Mouse (Mus musculus): ENCODE results near the gene Pacs1.
A peak's percentile ranks its signal among the peaks of the same experiment; 100 is the strongest.
"Not testable (repeated sequence)": the region's sequence is repeated elsewhere in the genome, so short reads cannot be mapped to it uniquely, and the experiment has no call there.

Pacs1 gene

GRCm38 (mm10) chr19:5267015-5267414 is 5.9 kb downstream of the Pacs1 start:
- DNase-seq: no peak

GRCm38 (mm10) chr19:5257140-5257539 is 15.8 kb downstream of the Pacs1 start:
- DNase-seq: peak; percentile 76

GRCm38 (mm10) chr19:5236981-5237380 is 35.9 kb downstream of the Pacs1 start:
- DNase-seq: peak; percentile 52

GRCm38 (mm10) chr19:5232696-5233095 is 40.2 kb downstream of the Pacs1 start:
- DNase-seq: peak; percentile 9

- no peak for DNase-seq
These were observed 42.8 kb downstream of the Pacs1 start for GRCm38 (mm10) chr19:5230110-5230509.

- DNase-seq: no peak
These were observed 48.3 kb downstream of the Pacs1 start for GRCm38 (mm10) chr19:5224624-5225023.

GRCm38 (mm10) chr19:5224077-5224476 is 48.8 kb downstream of the Pacs1 start:
- no peak for DNase-seq

GRCm38 (mm10) chr19:5221926-5222325 is 51.0 kb downstream of the Pacs1 start:
- DNase-seq: no peak

GRCm38 (mm10) chr19:5221219-5221723 is 51.6 kb downstream of the Pacs1 start:
- DNase-seq: not testable (repeated sequence)

GRCm38 (mm10) chr19:5220389-5220788 is 52.5 kb downstream of the Pacs1 start:
- no peak for DNase-seq

- no peak for DNase-seq
These were observed 71.2 kb downstream of the Pacs1 start for GRCm38 (mm10) chr19:5201691-5202090.

GRCm38 (mm10) chr19:5200617-5201016 is 72.3 kb downstream of the Pacs1 start:
- not testable (repeated sequence) for DNase-seq

GRCm38 (mm10) chr19:5198553-5198952 is 74.4 kb downstream of the Pacs1 start:
- no peak for DNase-seq

- peak; percentile 94 for DNase-seq
These were observed 77.4 kb downstream of the Pacs1 start for GRCm38 (mm10) chr19:5195417-5196035.

- DNase-seq: no peak
These were observed 80.5 kb downstream of the Pacs1 start for GRCm38 (mm10) chr19:5192397-5192796.

- DNase-seq: peak; percentile 16
These were observed 85.5 kb downstream of the Pacs1 start for GRCm38 (mm10) chr19:5187439-5187838.

- no peak for DNase-seq
These were observed 91.0 kb downstream of the Pacs1 start for GRCm38 (mm10) chr19:5181926-5182325.

- peak; percentile 46 for DNase-seq
These were observed 94.3 kb downstream of the Pacs1 start for GRCm38 (mm10) chr19:5178631-5179030.

- peak; percentile 20 for DNase-seq
These were observed 102.5 kb downstream of the Pacs1 start for GRCm38 (mm10) chr19:5170430-5170829.

GRCm38 (mm10) chr19:5167477-5167876 is 105.4 kb downstream of the Pacs1 start:
- no peak for DNase-seq

GRCm38 (mm10) chr19:5164380-5164779 is 108.5 kb downstream of the Pacs1 start:
- peak; percentile 26 for DNase-seq

- no peak for DNase-seq
These were observed 111.0 kb downstream of the Pacs1 start for GRCm38 (mm10) chr19:5161913-5162312.

GRCm38 (mm10) chr19:5152261-5152660 is 120.7 kb downstream of the Pacs1 start:
- DNase-seq: no peak

GRCm38 (mm10) chr19:5151741-5152140 is 121.2 kb downstream of the Pacs1 start:
- DNase-seq: no peak

GRCm38 (mm10) chr19:5151331-5151730 is 121.6 kb downstream of the Pacs1 start:
- DNase-seq: peak; percentile 74
